Mouse (Mus musculus): Measurements from ENCODE around the gene Celf5. TPM values are rescaled to one million over a fixed set of nuclear protein-coding genes. Genes with fewer than 3 reads are reported as not detected.

Celf5 gene
- polyA plus RNA-seq, 1 experiment from 2014 or later = 0.77 TPM

DNA sequence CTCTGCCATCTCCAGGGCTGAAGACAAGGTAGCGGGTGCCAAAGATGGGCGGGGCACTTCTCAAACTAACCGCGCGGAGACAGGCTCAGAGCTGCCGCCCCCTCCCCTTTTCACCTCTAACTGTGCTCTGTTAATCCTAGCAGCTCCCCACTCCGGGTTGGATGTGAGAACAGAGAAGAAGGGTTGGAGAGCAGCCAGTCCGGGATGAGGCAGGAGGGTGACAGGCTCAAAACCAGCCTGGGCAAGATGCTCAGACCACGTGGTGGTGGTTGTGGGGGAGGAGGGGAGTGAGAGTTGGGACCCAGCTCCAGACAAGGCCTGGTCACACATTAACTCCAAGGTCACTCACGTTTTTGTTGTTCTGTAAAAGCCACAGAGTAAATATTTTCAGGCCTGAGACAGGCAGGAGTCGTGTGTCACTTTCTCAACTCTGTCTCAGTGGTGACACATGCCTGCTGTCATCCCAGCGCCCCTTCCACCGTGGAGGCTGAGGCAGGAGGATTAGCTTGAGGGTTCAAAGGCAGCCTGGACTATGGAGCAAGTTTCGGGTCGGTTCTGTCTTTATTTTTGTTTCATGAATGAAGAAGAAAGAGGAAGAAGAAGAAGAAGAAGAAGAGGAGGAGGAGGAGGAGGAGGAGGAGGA is 50.9 kb downstream of the Celf5 start:
- Histone ChIP-seq H3K4me3 (ENCODE audit: low read depth, low read length) (peak overlapping the region; percentile 78), H3K9me3 (ENCODE audit: control insufficient read depth, low read length) (no peaks in the 10 kb centered on the region), H3K9ac (ENCODE audit: low read length) (no peak overlapping the region), H3K4me1 (ENCODE audit: control insufficient read depth, insufficient read depth, low read length) (peaks cover 13% of the 10 kb centered on the region), H3K4me2 (ENCODE audit: low read depth, severe bottlenecking) (peak overlapping the region; percentile 93), H3K27me3 (ENCODE audit: control insufficient read depth, insufficient read depth, low read length) (peaks cover 29% of the 10 kb centered on the region), H3K36me3 (ENCODE audit: control insufficient read depth, insufficient read depth, low read length) (no peaks in the 10 kb centered on the region), H3K27ac (replicated peaks; ENCODE audit: low read depth, low read length) (no peak overlapping the region)
- peak; percentile 43 for DNase-seq (ENCODE audit: low spot score)
- 16% methylated on average over 15 of the region's 15 CpGs for WGBS
- ATAC-seq (ENCODE audit: insufficient number of reproducible peaks, low FRiP score, low TSS enrichment, low read depth) = no peak

DNA sequence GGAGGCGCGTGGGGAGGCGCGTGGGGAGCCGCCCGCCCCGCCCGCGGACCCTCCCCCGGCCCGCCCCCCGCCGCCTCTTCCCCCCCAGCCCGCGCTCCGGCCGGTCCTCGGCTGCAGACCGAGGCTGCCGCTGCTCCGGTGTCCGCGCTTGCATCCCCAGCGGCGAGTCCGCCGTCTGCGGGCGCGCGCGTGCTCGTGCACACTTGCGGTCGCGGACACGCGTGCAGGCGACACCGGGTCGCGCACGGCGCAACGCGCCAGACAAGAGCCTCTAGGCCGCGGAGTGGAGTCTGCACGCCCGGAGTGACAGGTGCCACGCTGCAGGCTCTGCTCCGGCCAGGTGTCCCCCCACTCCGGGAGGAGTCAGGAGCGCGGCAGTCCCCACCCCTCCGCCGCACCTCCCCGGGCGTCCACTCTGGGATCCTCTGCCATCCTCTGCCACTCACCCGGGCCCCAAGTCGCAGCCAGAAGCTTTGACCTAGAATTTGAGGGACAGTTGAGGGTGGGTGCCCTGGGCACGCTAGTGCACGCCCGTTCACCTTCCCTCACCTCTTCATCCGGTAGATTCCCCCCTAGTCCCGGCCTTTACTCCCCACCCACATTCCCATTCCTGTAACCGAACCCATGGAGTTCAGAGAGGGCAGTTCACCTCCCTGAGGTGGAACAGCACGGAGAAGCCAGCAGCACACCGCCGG is 51.5 kb downstream of the Celf5 start:
- Histone ChIP-seq H3K36me3 (ENCODE audit: control insufficient read depth, insufficient read depth, low read length) (no peaks in the 10 kb centered on the region), H3K27me3 (ENCODE audit: control insufficient read depth, insufficient read depth, low read length) (peaks cover 33% of the 10 kb centered on the region), H3K4me3 (ENCODE audit: low read depth, low read length) (peak overlapping the region; percentile 78), H3K4me1 (ENCODE audit: control insufficient read depth, insufficient read depth, low read length) (peaks cover 18% of the 10 kb centered on the region), H3K4me2 (ENCODE audit: low read depth, severe bottlenecking) (peak overlapping the region; percentile 93), H3K9ac (ENCODE audit: low read length) (peak overlapping the region; percentile 76), H3K27ac (replicated peaks; ENCODE audit: low read depth, low read length) (peak overlapping the region; percentile 68; the same call in 1 of the 2 replicates), H3K9me3 (ENCODE audit: control insufficient read depth, low read length) (no peaks in the 10 kb centered on the region)
- 1% methylated on average over 60 of the region's 70 CpGs for WGBS
- ATAC-seq (ENCODE audit: insufficient number of reproducible peaks, low FRiP score, low TSS enrichment, low read depth) (no peak), DNase-seq (ENCODE audit: low spot score) (peak; percentile 55)

DNA sequence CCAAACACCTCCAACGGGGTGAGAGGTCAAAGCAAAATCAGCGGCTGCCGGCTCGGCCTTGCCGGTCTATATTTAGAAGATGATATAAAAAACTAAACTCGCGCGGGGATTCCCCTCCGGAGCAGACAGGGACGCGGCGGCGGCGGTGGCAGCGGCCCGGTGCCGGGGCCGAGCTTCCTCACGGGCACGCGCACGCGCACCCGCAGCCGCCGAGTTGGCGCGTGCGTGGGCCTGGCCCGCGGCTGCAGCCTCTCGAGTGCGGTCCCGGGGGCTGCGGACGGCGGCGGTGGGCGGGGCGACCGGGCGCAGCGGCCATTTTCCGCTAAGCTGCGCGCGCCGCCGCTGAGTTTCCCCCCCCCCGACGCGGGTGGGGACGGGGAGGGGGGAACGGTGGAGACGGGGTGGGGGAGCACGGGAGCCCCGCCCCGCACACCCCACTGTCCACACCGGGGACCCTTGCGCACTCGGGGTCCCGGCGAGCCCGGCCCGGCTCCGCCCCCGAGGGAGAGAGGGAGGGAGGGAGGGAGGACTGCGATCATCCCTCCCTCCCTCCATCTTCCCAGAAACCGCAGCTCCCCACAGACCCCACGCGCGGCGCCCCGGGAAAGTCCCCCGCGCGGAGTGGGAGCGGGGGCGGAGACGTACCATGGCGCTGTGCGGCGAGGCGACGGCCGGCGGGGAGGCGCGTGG is 52.2 kb downstream of the Celf5 start:
- no peak for ATAC-seq (ENCODE audit: insufficient number of reproducible peaks, low FRiP score, low TSS enrichment, low read depth)
- 0% methylated on average over 67 of the region's 89 CpGs for WGBS

DNA sequence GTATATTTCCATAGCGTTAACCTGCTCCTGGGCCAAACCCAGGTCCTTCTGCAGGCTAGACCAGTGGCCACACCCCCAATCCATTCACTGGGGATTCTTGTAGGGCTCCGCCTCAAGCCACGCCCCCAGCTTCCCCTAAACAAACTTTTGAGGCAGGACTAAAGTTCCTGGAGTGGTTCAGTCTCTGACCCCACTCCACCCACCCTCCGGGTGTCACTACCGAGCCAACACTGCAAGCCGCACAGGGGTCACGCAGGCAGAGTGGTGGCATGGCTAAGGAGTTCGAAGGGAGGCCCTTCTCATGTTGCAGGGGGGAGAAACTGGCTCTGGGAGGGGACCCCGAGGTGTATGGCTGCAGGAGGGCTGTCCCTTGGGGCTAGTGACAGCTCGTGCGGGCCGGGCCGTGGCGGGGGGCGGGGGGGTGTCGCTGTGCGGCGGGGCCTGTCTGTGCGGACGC is 52.9 kb downstream of the Celf5 start:
- Histone ChIP-seq H3K4me2 (ENCODE audit: low read depth, severe bottlenecking) (peak overlapping the region; percentile 93), H3K4me1 (ENCODE audit: control insufficient read depth, insufficient read depth, low read length) (peaks cover 18% of the 10 kb centered on the region), H3K27me3 (ENCODE audit: control insufficient read depth, insufficient read depth, low read length) (peaks cover 46% of the 10 kb centered on the region), H3K36me3 (ENCODE audit: control insufficient read depth, insufficient read depth, low read length) (no peaks in the 10 kb centered on the region), H3K4me3 (ENCODE audit: low read depth, low read length) (peak overlapping the region; percentile 78), H3K9me3 (ENCODE audit: control insufficient read depth, low read length) (no peaks in the 10 kb centered on the region), H3K9ac (ENCODE audit: low read length) (peak overlapping the region; percentile 76), H3K27ac (replicated peaks; ENCODE audit: low read depth, low read length) (peak overlapping the region; percentile 68)
- ATAC-seq (ENCODE audit: insufficient number of reproducible peaks, low FRiP score, low TSS enrichment, low read depth) = peak; percentile 22
- peak; percentile 84 for DNase-seq (ENCODE audit: low spot score)
- WGBS = 0% methylated on average over 20 of the region's 20 CpGs

More for the DNA sequence above, 52.2 kb downstream of the Celf5 start:
- H3K9ac ChIP-seq (ENCODE audit: low read length) = peak overlapping the region; percentile 76
- H3K36me3 ChIP-seq (ENCODE audit: control insufficient read depth, insufficient read depth, low read length) = no peaks in the 10 kb centered on the region
- H3K27me3 ChIP-seq (ENCODE audit: control insufficient read depth, insufficient read depth, low read length) = peaks cover 40% of the 10 kb centered on the region
- peaks cover 18% of the 10 kb centered on the region for H3K4me1 ChIP-seq (ENCODE audit: control insufficient read depth, insufficient read depth, low read length)
- peak overlapping the region; percentile 68 for H3K27ac ChIP-seq (replicated peaks; ENCODE audit: low read depth, low read length)
- no peaks in the 10 kb centered on the region for H3K9me3 ChIP-seq (ENCODE audit: control insufficient read depth, low read length)
- peak; percentile 81 for DNase-seq (ENCODE audit: low spot score)
- peak overlapping the region; percentile 93 for H3K4me2 ChIP-seq (ENCODE audit: low read depth, severe bottlenecking)
- peak overlapping the region; percentile 78 for H3K4me3 ChIP-seq (ENCODE audit: low read depth, low read length)

DNA sequence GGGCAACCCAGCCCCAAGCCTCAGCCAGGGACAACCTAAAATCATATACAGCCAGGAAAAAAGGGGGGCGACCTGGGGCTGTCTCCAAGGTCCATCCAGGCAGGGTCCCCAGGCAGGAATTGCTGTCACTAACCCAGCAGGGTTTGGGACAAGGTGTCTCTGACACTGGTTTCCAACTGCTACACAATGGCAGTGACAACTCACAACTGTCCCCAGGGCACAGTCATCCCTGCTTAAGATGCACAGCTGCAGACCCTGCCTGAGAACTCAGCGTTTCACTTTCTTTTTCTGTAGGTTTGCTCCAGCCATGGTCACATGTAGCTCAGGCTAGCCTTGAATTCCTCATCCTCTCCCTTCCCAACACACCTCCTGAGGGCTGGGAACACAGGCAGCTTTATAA is 53.4 kb downstream of the Celf5 start:
- Histone ChIP-seq H3K4me1 (ENCODE audit: control insufficient read depth, insufficient read depth, low read length) (peaks cover 21% of the 10 kb centered on the region), H3K27ac (replicated peaks; ENCODE audit: low read depth, low read length) (no peak overlapping the region)

DNA sequence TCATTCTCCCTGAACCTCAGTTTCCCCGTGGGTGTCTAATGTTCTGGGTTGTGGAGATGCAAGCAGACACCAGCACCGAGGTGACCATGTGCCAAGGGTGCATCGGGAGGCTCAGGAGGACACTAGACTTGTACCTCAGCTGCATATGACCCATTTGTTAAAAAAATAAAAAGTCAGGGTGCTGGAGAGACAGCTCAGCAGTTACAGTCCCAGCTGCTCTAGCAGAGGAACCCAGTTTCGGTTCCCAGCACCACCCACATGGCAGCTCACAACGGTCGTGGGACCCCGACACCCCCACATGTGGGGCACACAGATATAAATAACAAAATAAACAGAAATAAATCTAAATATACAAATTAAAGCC is 54.0 kb downstream of the Celf5 start:
- Histone ChIP-seq H3K4me2 (ENCODE audit: low read depth, severe bottlenecking) (no peak overlapping the region), H3K27me3 (ENCODE audit: control insufficient read depth, insufficient read depth, low read length) (peaks cover 49% of the 10 kb centered on the region), H3K9me3 (ENCODE audit: control insufficient read depth, low read length) (no peaks in the 10 kb centered on the region), H3K4me1 (ENCODE audit: control insufficient read depth, insufficient read depth, low read length) (peaks cover 21% of the 10 kb centered on the region), H3K9ac (ENCODE audit: low read length) (no peak overlapping the region), H3K27ac (replicated peaks; ENCODE audit: low read depth, low read length) (no peak overlapping the region), H3K36me3 (ENCODE audit: control insufficient read depth, insufficient read depth, low read length) (no peaks in the 10 kb centered on the region), H3K4me3 (ENCODE audit: low read depth, low read length) (no peak overlapping the region)
- ATAC-seq (ENCODE audit: insufficient number of reproducible peaks, low FRiP score, low TSS enrichment, low read depth) (no peak), DNase-seq (ENCODE audit: low spot score) (no peak)
- WGBS = 85% methylated on average over 7 of the region's 7 CpGs

More for the DNA sequence above, 53.4 kb downstream of the Celf5 start:
- Histone ChIP-seq H3K27me3 (ENCODE audit: control insufficient read depth, insufficient read depth, low read length) (peaks cover 49% of the 10 kb centered on the region), H3K9me3 (ENCODE audit: control insufficient read depth, low read length) (no peaks in the 10 kb centered on the region), H3K36me3 (ENCODE audit: control insufficient read depth, insufficient read depth, low read length) (no peaks in the 10 kb centered on the region), H3K4me3 (ENCODE audit: low read depth, low read length) (peak overlapping the region; percentile 78; the same call in 1 of the 2 replicates), H3K4me2 (ENCODE audit: low read depth, severe bottlenecking) (no peak overlapping the region), H3K9ac (ENCODE audit: low read length) (no peak overlapping the region)
- WGBS = 19% methylated on average over 2 of the region's 2 CpGs
- ATAC-seq (ENCODE audit: insufficient number of reproducible peaks, low FRiP score, low TSS enrichment, low read depth) (no peak), DNase-seq (ENCODE audit: low spot score) (no peak)

DNA sequence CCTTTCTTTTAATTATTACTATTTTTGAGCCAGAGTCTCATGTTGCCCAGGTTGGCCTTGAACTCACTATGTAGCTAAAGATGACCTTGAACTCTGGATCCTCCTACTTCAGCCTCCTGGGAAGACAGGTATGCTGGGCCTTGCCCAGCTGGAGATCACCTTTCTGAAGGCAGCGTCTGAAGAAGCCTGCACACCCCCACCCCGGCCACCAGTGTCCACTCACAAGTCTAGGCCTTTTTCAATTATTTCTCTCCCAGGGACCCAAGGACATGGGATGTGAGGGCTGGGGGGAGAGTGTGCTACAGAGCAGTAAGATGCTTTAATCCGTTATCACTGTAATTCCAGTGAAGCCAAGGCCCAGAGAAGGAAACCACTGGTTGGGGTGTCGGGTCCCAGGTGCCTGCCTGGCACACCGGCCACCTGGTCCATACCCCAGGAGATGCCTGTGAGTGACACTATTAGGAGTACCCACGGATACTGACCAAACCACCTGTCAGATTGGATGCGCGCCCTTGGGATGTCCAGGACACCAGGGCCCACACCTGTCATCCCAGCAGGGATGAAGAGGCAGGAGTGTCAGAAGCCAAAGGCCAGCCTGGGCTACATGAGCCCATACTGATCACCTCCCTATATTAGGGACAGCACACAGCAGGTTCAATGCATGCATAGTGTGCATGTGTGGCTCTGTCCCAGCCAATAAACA is 54.6 kb downstream of the Celf5 start:
- no peak overlapping the region for H3K9ac ChIP-seq (ENCODE audit: low read length)
- DNase-seq (ENCODE audit: low spot score) (peak; percentile 19), ATAC-seq (ENCODE audit: insufficient number of reproducible peaks, low FRiP score, low TSS enrichment, low read depth) (no peak)
- WGBS = 66% methylated on average over 8 of the region's 8 CpGs
- H3K4me3 ChIP-seq (ENCODE audit: low read depth, low read length) = no peak overlapping the region
- peaks cover 49% of the 10 kb centered on the region for H3K27me3 ChIP-seq (ENCODE audit: control insufficient read depth, insufficient read depth, low read length)
- H3K9me3 ChIP-seq (ENCODE audit: control insufficient read depth, low read length) = no peaks in the 10 kb centered on the region
- no peak overlapping the region for H3K4me2 ChIP-seq (ENCODE audit: low read depth, severe bottlenecking)
- H3K4me1 ChIP-seq (ENCODE audit: control insufficient read depth, insufficient read depth, low read length) = peaks cover 17% of the 10 kb centered on the region
- H3K27ac ChIP-seq (replicated peaks; ENCODE audit: low read depth, low read length) = no peak overlapping the region
- H3K36me3 ChIP-seq (ENCODE audit: control insufficient read depth, insufficient read depth, low read length) = no peaks in the 10 kb centered on the region

DNA sequence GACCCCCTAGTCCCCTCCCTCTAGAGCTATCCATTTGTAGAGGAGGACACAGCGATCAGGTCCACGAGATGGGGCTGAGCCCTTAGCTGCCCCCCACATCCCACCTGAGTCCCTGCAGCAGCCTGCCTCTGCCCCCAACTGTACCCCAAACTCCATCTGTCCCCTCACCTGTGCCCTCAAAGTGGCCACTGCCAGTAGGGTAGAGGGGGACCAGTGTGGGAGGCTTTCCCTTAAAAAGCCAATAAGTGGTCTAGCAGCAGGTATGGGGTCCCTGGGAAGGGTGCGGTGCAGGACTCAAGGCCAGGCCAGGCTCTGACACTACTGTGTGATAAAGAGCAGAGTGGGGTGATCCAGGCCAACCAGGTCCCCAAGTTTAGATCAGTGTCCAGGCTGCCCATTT is 55.2 kb downstream of the Celf5 start:
- peak overlapping the region; percentile 65 for H3K4me2 ChIP-seq (ENCODE audit: low read depth, severe bottlenecking)

More for the DNA sequence above, 55.2 kb downstream of the Celf5 start:
- peaks cover 49% of the 10 kb centered on the region for H3K27me3 ChIP-seq (ENCODE audit: control insufficient read depth, insufficient read depth, low read length)
- H3K4me1 ChIP-seq (ENCODE audit: control insufficient read depth, insufficient read depth, low read length) = peaks cover 17% of the 10 kb centered on the region
- ATAC-seq (ENCODE audit: insufficient number of reproducible peaks, low FRiP score, low TSS enrichment, low read depth) = no peak
- no peak overlapping the region; the same call in 1 of the 2 replicates for H3K9ac ChIP-seq (ENCODE audit: low read length)
- no peaks in the 10 kb centered on the region for H3K9me3 ChIP-seq (ENCODE audit: control insufficient read depth, low read length)
- 35% methylated on average over 3 of the region's 3 CpGs for WGBS
- H3K36me3 ChIP-seq (ENCODE audit: control insufficient read depth, insufficient read depth, low read length) = no peaks in the 10 kb centered on the region
- DNase-seq (ENCODE audit: low spot score) = peak; percentile 24
- H3K4me3 ChIP-seq (ENCODE audit: low read depth, low read length) = peak overlapping the region; percentile 40
- H3K27ac ChIP-seq (replicated peaks; ENCODE audit: low read depth, low read length) = no peak overlapping the region
